Comparison of ENCODE assay signal across 8 mouse cellular contexts in genomic region chr4:43498983-43499382, GRCm38 (mm10). TPM values are rescaled to one million over a fixed set of nuclear protein-coding genes. Genes with fewer than 3 reads are reported as not detected.
A peak's percentile ranks its signal among the peaks of the same experiment; 100 is the strongest.
DNase-seq lines count a peak whose midpoint lies in the region; ATAC-seq and TF ChIP-seq lines count a peak whose summit lies in the region.

No protein-coding gene starts in this region.

- DNase-seq in lung, embryonic 14.5 days = peak; percentile 80
- DNase-seq in lung, postnatal 36 days = no peak
- DNase-seq in liver, postnatal 0 days = peak; percentile 49
- DNase-seq in thymus, postnatal 0 days (ENCODE audit: low spot score) = peak; percentile 66
- no peak for DNase-seq in layer of hippocampus, postnatal 14 days (ENCODE audit: low spot score in 2 of 2)
- no peak for DNase-seq in MN1 (ENCODE audit: low spot score)

- no peak for TF ChIP-seq POLR2A in cortical plate, adult 2 months (IDR thresholded peaks at IDR 0.05; ENCODE audit: extremely low read depth, insufficient read depth, low read length)

- H3K4me1 ChIP-seq in lung, embryonic 14.5 days (ENCODE audit: insufficient read depth) = peaks cover 15% of the 10 kb centered on the region
- H3K4me1 ChIP-seq in cortical plate, adult 2 months (ENCODE audit: control insufficient read depth, insufficient read depth, low read length) = no peaks in the 10 kb centered on the region
- peaks cover 39% of the 10 kb centered on the region for H3K4me1 ChIP-seq in hindbrain, embryonic 13.5 days (replicated peaks)
- peaks cover 15% of the 10 kb centered on the region for H3K4me1 ChIP-seq in liver, postnatal 0 days (ENCODE audit: insufficient read depth)

- WGBS in lung, embryonic 14.5 days = 17% methylated on average over 8 of the region's 8 CpGs
- 16% methylated on average over 8 of the region's 8 CpGs for WGBS in hindbrain, embryonic 13.5 days
- WGBS in liver, postnatal 0 days (ENCODE audit: insufficient replicate concordance) = 6% methylated on average over 8 of the region's 8 CpGs

- peak overlapping the region; percentile 64; the same call in 1 of the 2 replicates for H3K27ac ChIP-seq in lung, embryonic 14.5 days (ENCODE audit: low read depth)
- no peak overlapping the region for H3K27ac ChIP-seq in cortical plate, adult 2 months (ENCODE audit: insufficient read depth, low read length)
- H3K27ac ChIP-seq in hindbrain, embryonic 13.5 days = no peak overlapping the region
- peak overlapping the region; percentile 52 for H3K27ac ChIP-seq in liver, postnatal 0 days (ENCODE audit: low read depth)

- H3K9me3 ChIP-seq in lung, embryonic 14.5 days (ENCODE audit: low read depth, low read length) = no peaks in the 10 kb centered on the region
- H3K9me3 ChIP-seq in hindbrain, embryonic 13.5 days = no peaks in the 10 kb centered on the region
- no peaks in the 10 kb centered on the region for H3K9me3 ChIP-seq in liver, postnatal 0 days (ENCODE audit: low read length)

- no peak for TF ChIP-seq EP300 in liver, postnatal 0 days (IDR thresholded peaks at IDR 0.05; ENCODE audit: low read depth)

- H3K4me3 ChIP-seq in lung, embryonic 14.5 days (ENCODE audit: low read depth, low read length) = peak overlapping the region; percentile 70
- peak overlapping the region; percentile 42; the same call in 1 of the 2 replicates for H3K4me3 ChIP-seq in cortical plate, adult 2 months (ENCODE audit: insufficient read depth, low read length)
- peak overlapping the region; percentile 53 for H3K4me3 ChIP-seq in hindbrain, embryonic 13.5 days
- H3K4me3 ChIP-seq in liver, postnatal 0 days (ENCODE audit: low read depth, low read length) = peak overlapping the region; percentile 60

- H3K27me3 ChIP-seq in lung, embryonic 14.5 days (ENCODE audit: insufficient read depth, low read length) = no peaks in the 10 kb centered on the region
- 0 out of 2 replicates have a peak, but pooled peaks cover 6% of the 10 kb centered on the region for H3K27me3 ChIP-seq in hindbrain, embryonic 13.5 days
- H3K27me3 ChIP-seq in liver, postnatal 0 days (ENCODE audit: insufficient read depth, low read length) = no peaks in the 10 kb centered on the region

- peak; percentile 74 for TF ChIP-seq CTCF in lung, embryonic 14.5 days (IDR thresholded peaks at IDR 0.05; ENCODE audit: low read depth)
- TF ChIP-seq CTCF in cortical plate, adult 2 months (IDR thresholded peaks at IDR 0.05; ENCODE audit: extremely low read depth, insufficient read depth, low read length) = 0 out of 2 replicates have a peak, but pooled peaks have one; percentile 4
- peak; percentile 65 for TF ChIP-seq CTCF in liver, postnatal 0 days (IDR thresholded peaks at IDR 0.05; ENCODE audit: low read depth)

- peaks cover 18% of the 10 kb centered on the region for H3K36me3 ChIP-seq in lung, embryonic 14.5 days (ENCODE audit: insufficient read depth)
- peaks cover 3% of the 10 kb centered on the region; the same call in 1 of the 2 replicates for H3K36me3 ChIP-seq in hindbrain, embryonic 13.5 days
- H3K36me3 ChIP-seq in liver, postnatal 0 days (replicated peaks; ENCODE audit: insufficient read depth, low read length) = peaks cover 26% of the 10 kb centered on the region

- H3K4me2 ChIP-seq in lung, embryonic 14.5 days = peak overlapping the region; percentile 73
- peak overlapping the region; percentile 77 for H3K4me2 ChIP-seq in hindbrain, embryonic 13.5 days
- peak overlapping the region; percentile 67 for H3K4me2 ChIP-seq in liver, postnatal 0 days (ENCODE audit: low read depth, low read length)

- peak overlapping the region; percentile 78 for H3K9ac ChIP-seq in lung, embryonic 14.5 days
- peak overlapping the region; percentile 72; the same call in 1 of the 2 replicates for H3K9ac ChIP-seq in hindbrain, embryonic 13.5 days
- peak overlapping the region; percentile 69 for H3K9ac ChIP-seq in liver, postnatal 0 days (replicated peaks)

- ATAC-seq in lung, embryonic 14.5 days (ENCODE audit: insufficient read depth) = peak; percentile 45; the same call in 1 of the 2 replicates
- 0 out of 2 replicates have a peak, but pooled peaks have one; percentile 12 for ATAC-seq in hindbrain, embryonic 13.5 days (ENCODE audit: low FRiP score)
- ATAC-seq in liver, postnatal 0 days = peak; percentile 66

RNA-seq across cellular contexts. Expression of gene Arhgef39, which starts 0.5 kb away (rescaled TPM):
- 42.5 and 51.8 TPM in 2 replicates for polyA plus RNA-seq in lung, embryonic 14.5 days (2014; fragmentation: Nextera tagmentation; extraction: Ambion mirVana)
- polyA plus RNA-seq in cortical plate, adult 2 months (2012; rRNA removed) = 0.55 and 2.7 TPM in 2 replicates
- 8.4 and 8.9 TPM in 2 replicates for polyA plus RNA-seq in hindbrain, embryonic 13.5 days (2015; fragmentation: Nextera tagmentation; extraction: Ambion mirVana)
- 14.2 and 15.2 TPM in 2 replicates for polyA plus RNA-seq in liver, postnatal 0 days (2015; fragmentation: Nextera tagmentation; extraction: Ambion mirVana)
- polyA plus RNA-seq in thymus, postnatal 0 days (2015; fragmentation: Nextera tagmentation; extraction: Ambion mirVana) = 35.5 and 37.1 TPM in 2 replicates
- total RNA-seq in layer of hippocampus, postnatal 14 days (2021) = 1 to 10 TPM in 1 of 2 experiments, under 1 TPM in 1; 0.74 to 1.2 TPM

RNA-seq across cellular contexts. Expression of gene Ccdc107, which starts 6.3 kb away (rescaled TPM):
- 61.4 and 70.8 TPM in 2 replicates for polyA plus RNA-seq in lung, embryonic 14.5 days (2014; fragmentation: Nextera tagmentation; extraction: Ambion mirVana)
- polyA plus RNA-seq in cortical plate, adult 2 months (2012; rRNA removed) = 75.7 and 82.6 TPM in 2 replicates
- polyA plus RNA-seq in hindbrain, embryonic 13.5 days (2015; fragmentation: Nextera tagmentation; extraction: Ambion mirVana) = 65.1 and 69.0 TPM in 2 replicates
- 41.1 and 46.0 TPM in 2 replicates for polyA plus RNA-seq in liver, postnatal 0 days (2015; fragmentation: Nextera tagmentation; extraction: Ambion mirVana)
- polyA plus RNA-seq in thymus, postnatal 0 days (2015; fragmentation: Nextera tagmentation; extraction: Ambion mirVana) = 85.1 and 92.8 TPM in 2 replicates
- total RNA-seq in layer of hippocampus, postnatal 14 days (2021) = 10 to 100 TPM; 26.0 to 28.3 TPM

RNA-seq across cellular contexts. Expression of gene Car9, which starts 7.8 kb away (rescaled TPM):
- polyA plus RNA-seq in lung, embryonic 14.5 days (2014; fragmentation: Nextera tagmentation; extraction: Ambion mirVana) = 3.7 and 4.5 TPM in 2 replicates
- polyA plus RNA-seq in cortical plate, adult 2 months (2012; rRNA removed) = 0.32 and 0.61 TPM in 2 replicates
- polyA plus RNA-seq in hindbrain, embryonic 13.5 days (2015; fragmentation: Nextera tagmentation; extraction: Ambion mirVana) = 0.19 and 0.25 TPM in 2 replicates
- 0.95 and 1.1 TPM in 2 replicates for polyA plus RNA-seq in liver, postnatal 0 days (2015; fragmentation: Nextera tagmentation; extraction: Ambion mirVana)
- 1.6 TPM in 2 replicates for polyA plus RNA-seq in thymus, postnatal 0 days (2015; fragmentation: Nextera tagmentation; extraction: Ambion mirVana)
- total RNA-seq in layer of hippocampus, postnatal 14 days (2021) = not detected

RNA-seq across cellular contexts. Expression of gene Sit1, which starts 15.4 kb away (rescaled TPM):
- polyA plus RNA-seq in lung, embryonic 14.5 days (2014; fragmentation: Nextera tagmentation; extraction: Ambion mirVana) = not detected in 2 replicates
- polyA plus RNA-seq in cortical plate, adult 2 months (2012; rRNA removed) = 0.08 TPM in 1 of 2 replicates, not detected in the other
- not detected in 2 replicates for polyA plus RNA-seq in hindbrain, embryonic 13.5 days (2015; fragmentation: Nextera tagmentation; extraction: Ambion mirVana)
- polyA plus RNA-seq in liver, postnatal 0 days (2015; fragmentation: Nextera tagmentation; extraction: Ambion mirVana) = 0.53 and 0.94 TPM in 2 replicates
- polyA plus RNA-seq in thymus, postnatal 0 days (2015; fragmentation: Nextera tagmentation; extraction: Ambion mirVana) = 138 and 168 TPM in 2 replicates
- not detected for total RNA-seq in layer of hippocampus, postnatal 14 days (2021)

RNA-seq across cellular contexts. Expression of gene Tpm2, which starts 24.6 kb away (rescaled TPM):
- polyA plus RNA-seq in lung, embryonic 14.5 days (2014; fragmentation: Nextera tagmentation; extraction: Ambion mirVana) = 185 and 194 TPM in 2 replicates
- polyA plus RNA-seq in cortical plate, adult 2 months (2012; rRNA removed) = 10.4 and 12.5 TPM in 2 replicates
- 18.8 and 20.9 TPM in 2 replicates for polyA plus RNA-seq in hindbrain, embryonic 13.5 days (2015; fragmentation: Nextera tagmentation; extraction: Ambion mirVana)
- 17.3 and 58.9 TPM in 2 replicates for polyA plus RNA-seq in liver, postnatal 0 days (2015; fragmentation: Nextera tagmentation; extraction: Ambion mirVana)
- 28.1 and 34.2 TPM in 2 replicates for polyA plus RNA-seq in thymus, postnatal 0 days (2015; fragmentation: Nextera tagmentation; extraction: Ambion mirVana)
- 1 to 10 TPM; 6.2 to 8.1 TPM for total RNA-seq in layer of hippocampus, postnatal 14 days (2021)

Comparison
In these comparisons a context has a peak if more than half of its experiments do, and no peak if none do; other contexts are left out.
1. DNase-seq: peak in lung, embryonic 14.5 days (single experiment), liver, postnatal 0 days (single experiment) and thymus, postnatal 0 days (single experiment); none in lung, postnatal 36 days (single experiment), layer of hippocampus, postnatal 14 days (0 of 2) and MN1 (single experiment).
2. ATAC-seq: peak in every context shown above with its lines; median percentile 66 in liver, postnatal 0 days; 45 in lung, embryonic 14.5 days; 12 in hindbrain, embryonic 13.5 days.
3. H3K27ac ChIP-seq: peak in lung, embryonic 14.5 days (single experiment) and liver, postnatal 0 days (single experiment); none in cortical plate, adult 2 months (single experiment) and hindbrain, embryonic 13.5 days (single experiment).
4. CTCF ChIP-seq: peak in every context shown above with its lines; median percentile 74 in lung, embryonic 14.5 days; 65 in liver, postnatal 0 days; 4 in cortical plate, adult 2 months.
5. Peak in every context shown above with its lines, with median percentiles within 50 percentile points of each other: H3K4me2 ChIP-seq, H3K4me3 ChIP-seq and H3K9ac ChIP-seq.